Mouse (Mus musculus) mesoderm, embryonic 11.5 days (tissue): Measurements from ENCODE around the gene Armc6.
A peak's percentile ranks its signal among the peaks of the same experiment; 100 is the strongest.
"Not testable (repeated sequence)": the region's sequence is repeated elsewhere in the genome, so short reads cannot be mapped to it uniquely, and the experiment has no call there.

Source experiments
- DNase-seq: peaks from one replicate; pipeline ENCODE4 v3.0.0-alpha.2; 2012; ENCODE audit warnings: low read depth, low spot score

The Armc6 gene

DNA sequence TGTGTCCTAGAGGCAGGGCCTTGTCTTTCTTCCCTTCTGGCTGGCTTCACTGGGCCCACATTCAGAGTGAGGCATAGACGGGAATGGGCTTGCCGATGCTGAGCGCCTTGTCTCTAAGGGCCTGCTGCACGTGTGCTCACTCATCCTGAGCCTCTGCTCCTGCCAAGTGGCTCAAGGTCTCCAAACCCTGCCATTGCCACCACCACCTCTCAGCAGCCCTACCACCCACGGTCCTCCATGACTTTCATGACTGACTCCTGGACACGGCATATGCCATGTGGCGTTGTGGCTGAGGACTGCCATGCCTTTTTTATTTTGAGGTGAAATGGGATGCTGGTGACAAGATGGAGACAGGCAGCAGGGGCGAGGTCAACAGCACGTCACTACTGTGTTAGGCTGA lies 3.4 kb downstream of the Armc6 start:
- DNase-seq: no peak

GRCm38 (mm10) chr8:70227997-70228396 lies 6.3 kb downstream of the Armc6 start:
- peak; percentile 14 for DNase-seq

DNA sequence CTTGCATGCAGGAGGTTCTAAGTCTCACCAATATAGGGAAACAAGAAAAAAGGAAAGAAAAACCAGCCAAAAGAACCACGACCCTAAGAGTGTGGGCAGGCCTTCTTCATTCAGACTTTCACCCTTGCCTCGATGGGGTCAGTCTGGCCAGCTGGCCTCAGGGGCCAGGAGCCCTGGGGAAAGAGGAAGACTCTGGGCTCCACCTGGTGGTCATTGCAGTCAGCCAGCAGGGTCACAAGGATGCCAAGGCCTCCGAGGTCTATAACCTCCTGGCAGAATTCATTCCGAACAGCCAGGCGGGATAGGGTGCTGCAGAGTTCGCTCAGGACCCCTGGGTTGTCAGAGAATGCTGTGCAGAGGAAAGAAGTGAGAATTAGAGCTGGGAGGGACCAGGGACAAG lies 10.9 kb downstream of the Armc6 start:
- no peak for DNase-seq

- DNase-seq: no peak
Measured at GRCm38 (mm10) chr8:70222041-70222440, 12.2 kb downstream of the Armc6 start.

DNA sequence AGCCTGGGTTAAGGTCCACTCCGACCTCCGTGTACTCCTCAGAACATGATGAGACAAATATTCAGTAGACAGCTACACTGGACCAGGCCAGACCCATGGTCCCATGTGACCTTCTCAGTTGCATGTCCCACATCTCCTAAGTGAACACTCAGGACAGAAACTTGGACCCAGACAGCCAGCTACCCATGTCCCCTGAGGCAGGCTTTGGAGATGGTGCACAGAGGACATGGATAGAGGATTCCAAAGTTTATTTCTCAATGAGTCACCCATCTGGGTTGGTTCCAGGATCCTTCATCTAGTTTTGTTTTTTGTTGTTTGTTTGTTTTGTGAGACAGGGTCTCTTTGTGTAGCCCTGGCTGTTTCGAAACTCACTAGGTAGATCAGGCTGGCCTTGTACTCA lies 13.4 kb downstream of the Armc6 start:
- DNase-seq: no peak

GRCm38 (mm10) chr8:70220236-70220840 lies 13.9 kb downstream of the Armc6 start:
- DNase-seq: no peak

DNA sequence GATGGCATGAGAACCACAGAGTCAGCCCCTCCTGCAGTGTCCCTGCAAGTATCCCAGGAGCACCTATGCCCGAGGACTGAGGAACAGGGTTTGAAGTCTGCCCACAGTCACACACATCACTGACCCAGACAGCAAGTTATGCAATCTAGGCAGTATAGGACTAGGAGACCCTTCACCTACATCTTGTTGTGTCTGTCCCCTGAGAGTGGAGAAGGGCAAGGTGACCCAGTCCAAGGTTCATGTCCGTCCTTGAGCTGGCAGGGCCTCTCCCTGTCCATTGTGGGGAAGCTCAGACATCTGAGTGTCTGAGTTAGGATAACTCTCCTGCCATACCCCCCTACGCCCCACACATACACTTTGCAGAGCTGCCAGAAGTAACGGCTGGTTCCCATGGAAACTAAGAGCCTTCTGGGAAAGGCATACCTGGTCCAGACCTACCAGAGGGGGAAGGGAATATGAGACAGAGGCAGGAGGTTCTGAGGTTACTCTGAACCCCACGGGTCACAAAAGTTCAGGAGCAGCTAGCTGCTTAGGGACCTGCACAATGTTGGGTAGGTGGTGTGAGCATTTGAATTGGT lies 15.1 kb downstream of the Armc6 start:
- no peak for DNase-seq

- no peak for DNase-seq
Measured at GRCm38 (mm10) chr8:70217441-70217840, 16.8 kb downstream of the Armc6 start.

- no peak for DNase-seq
Measured at GRCm38 (mm10) chr8:70216566-70216965, 17.7 kb downstream of the Armc6 start.

DNA sequence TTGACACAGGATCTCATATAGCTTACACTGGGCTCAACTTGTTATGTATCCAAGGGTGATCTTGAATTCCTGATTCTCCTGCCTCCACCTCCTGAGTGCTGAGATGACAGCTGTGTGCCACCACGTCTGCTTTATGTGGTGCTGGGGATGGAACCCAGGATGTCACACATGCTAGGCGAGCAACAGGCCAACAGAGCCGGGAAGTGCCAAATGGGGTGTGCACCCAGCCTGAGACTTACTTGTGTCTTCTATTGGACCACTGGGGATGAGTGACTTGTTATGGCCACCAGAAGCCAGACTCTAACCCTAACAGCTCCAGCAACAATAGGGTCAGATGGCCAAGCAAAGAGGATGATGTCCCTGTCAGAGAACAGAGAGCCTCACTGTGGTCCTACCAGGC lies 18.1 kb downstream of the Armc6 start:
- DNase-seq: not testable (repeated sequence)

- no peak for DNase-seq
Measured at GRCm38 (mm10) chr8:70215092-70215491, 19.2 kb downstream of the Armc6 start.

GRCm38 (mm10) chr8:70214411-70214810 lies 19.9 kb downstream of the Armc6 start:
- DNase-seq: no peak

- DNase-seq: peak; percentile 98
Measured at GRCm38 (mm10) chr8:70212112-70213055, 21.9 kb downstream of the Armc6 start, which contains the start of gene Slc25a42. TSS of gene Slc25a42 (minus strand) at chr8:70212305.

DNA sequence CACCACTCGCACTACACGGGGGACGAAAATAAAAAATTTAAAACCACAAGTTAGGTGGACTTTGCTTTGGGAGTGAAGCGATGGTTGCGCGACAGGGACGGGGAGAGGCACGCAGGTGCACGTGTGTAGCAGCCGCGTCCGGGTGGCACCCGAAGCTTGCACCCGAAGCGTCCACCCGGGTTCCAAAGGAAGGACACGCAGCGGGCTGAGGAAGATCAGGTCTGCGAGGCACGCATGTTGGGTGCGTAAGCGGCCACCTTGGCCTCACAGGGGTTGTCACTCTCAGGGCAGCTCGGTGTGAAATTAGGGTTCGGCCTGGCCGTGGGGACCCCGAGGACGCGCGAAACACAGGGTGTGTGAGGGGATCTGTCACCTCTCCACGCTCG lies 22.5 kb downstream of the Armc6 start:
- no peak for DNase-seq

GRCm38 (mm10) chr8:70211275-70211674 lies 23.0 kb downstream of the Armc6 start:
- no peak for DNase-seq

GRCm38 (mm10) chr8:70210538-70210937 lies 23.7 kb downstream of the Armc6 start:
- DNase-seq: no peak

GRCm38 (mm10) chr8:70208130-70208529 lies 26.1 kb downstream of the Armc6 start:
- DNase-seq: no peak

DNA sequence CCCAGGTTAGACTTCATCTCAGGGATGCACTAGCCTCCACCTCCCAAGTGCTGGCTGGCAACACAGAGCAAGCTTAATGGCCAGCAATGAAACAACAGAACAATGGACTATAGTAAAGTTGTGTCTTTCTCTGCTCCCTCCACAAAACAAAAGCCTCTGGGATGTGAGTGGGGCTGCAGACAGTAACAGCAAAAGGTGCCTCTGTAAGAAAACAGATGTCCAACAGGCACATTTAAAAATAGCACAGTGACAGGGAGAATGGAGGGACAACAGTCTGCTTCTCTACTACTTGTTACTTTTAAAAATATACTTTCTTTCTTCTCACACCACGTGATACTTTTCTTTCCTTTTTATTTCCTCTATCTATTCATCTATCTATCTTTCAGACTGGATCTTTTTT lies 29.5 kb downstream of the Armc6 start:
- DNase-seq: no peak

- no peak for DNase-seq
Measured at GRCm38 (mm10) chr8:70203072-70203471, 31.2 kb downstream of the Armc6 start.

DNA sequence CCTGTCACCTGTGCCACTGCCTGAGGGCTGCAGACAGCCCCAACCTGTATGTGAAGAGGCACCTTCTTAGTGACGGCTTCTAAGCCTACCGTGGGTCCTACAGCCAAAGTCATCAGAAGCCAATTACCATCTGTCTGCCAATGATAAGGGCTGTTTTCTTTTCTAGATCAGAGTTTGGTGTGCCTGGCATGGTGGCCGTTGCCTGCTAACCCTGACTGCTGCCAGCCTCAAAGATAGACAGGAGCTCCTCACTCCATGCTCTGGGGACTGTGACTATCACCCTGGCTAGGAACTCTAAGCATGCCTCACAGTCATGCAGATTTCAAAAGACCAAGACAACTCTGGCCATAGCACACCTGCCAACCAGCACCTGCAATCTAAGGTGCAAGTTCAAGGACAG lies 32.8 kb downstream of the Armc6 start:
- no peak for DNase-seq

- no peak for DNase-seq
Measured at GRCm38 (mm10) chr8:70200098-70200681, 34.1 kb downstream of the Armc6 start.

DNA sequence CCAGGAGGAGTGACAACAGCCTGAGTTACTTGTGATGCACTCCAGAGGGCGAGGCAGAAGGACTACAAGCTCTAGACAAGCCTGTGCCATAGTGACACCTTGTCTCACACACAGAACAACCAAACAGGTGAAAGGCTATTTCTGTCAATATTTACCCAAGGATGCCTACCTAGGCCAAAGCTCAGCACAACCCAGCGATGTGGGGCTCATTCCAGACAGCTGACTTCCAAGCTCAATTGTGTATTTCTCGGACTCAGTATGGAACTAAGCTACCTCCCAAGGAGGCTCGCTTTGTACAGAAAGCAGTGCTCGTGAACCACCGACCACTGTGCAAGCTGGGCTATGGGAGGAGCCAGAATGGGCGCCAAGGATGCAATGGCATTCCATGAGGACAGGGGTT lies 36.7 kb downstream of the Armc6 start:
- no peak for DNase-seq
